Mouse (Mus musculus) heart, embryonic 11.5 days (tissue): ENCODE measurements around the gene Mroh3. TPM values are rescaled to one million over a fixed set of nuclear protein-coding genes. Genes with fewer than 3 reads are reported as not detected.
A peak's percentile ranks its signal among the peaks of the same experiment; 100 is the strongest.

Experiments used
- ATAC-seq: fragments of 200-750 bp; cut with Nextera tagmentation; replicated peaks from 2 replicates; pipeline ENCODE4 v1.8.0; 2017; ENCODE audit warnings: moderate library complexity; ENCODE audit not compliant: insufficient number of reproducible peaks, low FRiP score, low TSS enrichment
- H3K27ac ChIP-seq: fragments of 300-500 bp; sonication (generic); 2 replicates; pipeline ENCODE4 v1.5.1; 2014; ENCODE audit warnings: mild to moderate bottlenecking, low read depth, low read length
- H3K27me3 ChIP-seq: fragments of 300-500 bp; sonication (generic); 2 replicates; pipeline ENCODE4 v1.6.1; 2014; ENCODE audit warnings: mild to moderate bottlenecking, low read length, mixed read lengths; ENCODE audit not compliant: control insufficient read depth, insufficient read depth
- H3K36me3 ChIP-seq: fragments of 300-500 bp; sonication (generic); 2 replicates; pipeline ENCODE4 v1.6.1; 2014; ENCODE audit warnings: mild to moderate bottlenecking, low read length, moderate library complexity, mixed read lengths; ENCODE audit not compliant: control insufficient read depth, insufficient read depth
- H3K4me1 ChIP-seq: fragments of 300-500 bp; sonication (generic); 2 replicates; pipeline ENCODE4 v1.6.1; 2014; ENCODE audit warnings: low read length; ENCODE audit not compliant: control insufficient read depth, insufficient read depth
- H3K4me2 ChIP-seq: fragments of 300-500 bp; sonication (generic); 2 replicates; pipeline ENCODE4 v1.6.1; 2014; ENCODE audit warnings: mild to moderate bottlenecking, moderate library complexity
- H3K4me3 ChIP-seq: fragments of 300-500 bp; sonication (generic); 2 replicates; pipeline ENCODE4 v1.5.1; 2014; ENCODE audit warnings: low read depth, low read length
- H3K9ac ChIP-seq: fragments of 300-500 bp; sonication (generic); 2 replicates; pipeline ENCODE4 v1.6.1; 2014; ENCODE audit warnings: mild to moderate bottlenecking, low read depth, low read length, moderate library complexity
- H3K9me3 ChIP-seq: fragments of 300-500 bp; sonication (generic); replicated peaks from 2 replicates; pipeline ENCODE4 v1.6.1; 2016; ENCODE audit warnings: low read length; ENCODE audit not compliant: control insufficient read depth
- WGBS: fragments of 180-500 bp; shearing (Covaris S2); extraction: QIAGEN DNeasy Blood & Tissue Kit; methylation state at CpG from one replicate; pipeline ENCODE4 v1.1.7; 2014; ENCODE audit not compliant: insufficient replicate concordance; 5-methylcytosine and 5-hydroxymethylcytosine counted together
- polyA plus RNA-seq: library from polyadenylated mRNA; unstranded; fragments of >200 nt; fragmentation: Nextera tagmentation; extraction: Ambion mirVana; gene quantifications from 2 replicates; pipeline ENCODE4 v1.2.1, GENCODE M21; 2014

Gene Mroh3
- not detected in 2 replicates for polyA plus RNA-seq

DNA sequence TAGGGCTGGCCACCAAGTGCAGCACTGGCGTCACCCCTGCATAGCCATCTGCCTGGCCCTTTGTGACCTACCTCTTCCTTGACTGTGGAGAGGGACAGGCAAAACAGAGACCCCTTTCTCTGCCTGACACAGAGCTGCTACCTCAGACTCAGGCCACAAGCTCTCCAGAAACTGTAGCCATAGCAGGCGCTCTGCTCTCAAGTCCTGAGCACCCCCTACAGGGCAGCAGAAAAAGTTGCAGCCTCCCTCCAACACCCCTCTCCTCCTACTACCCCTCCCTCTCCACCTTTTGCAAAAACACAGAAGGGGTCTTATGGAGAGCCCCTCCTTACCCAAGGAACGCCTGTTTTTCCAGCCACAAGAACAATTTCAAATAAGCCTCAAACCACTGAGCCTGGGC, at the start of gene Mroh3:
Gene Mroh3, minus strand, starts transcription at position 26 of the 400 bp plus-strand sequence.
- H3K36me3 ChIP-seq = no peaks in the 10 kb centered on the region
- H3K27me3 ChIP-seq = no peaks in the 10 kb centered on the region
- WGBS = 32% methylated on average over 3 of the region's 3 CpGs
- ATAC-seq = no peak
- H3K4me2 ChIP-seq = no peak within 1 kb of the TSS
- H3K9ac ChIP-seq = no peak within 1 kb of the TSS
- H3K9me3 ChIP-seq = no peaks in the 10 kb centered on the region
- H3K27ac ChIP-seq = no peak within 1 kb of the TSS
- H3K4me1 ChIP-seq = no peaks in the 10 kb centered on the region
- no peak within 1 kb of the TSS for H3K4me3 ChIP-seq

DNA sequence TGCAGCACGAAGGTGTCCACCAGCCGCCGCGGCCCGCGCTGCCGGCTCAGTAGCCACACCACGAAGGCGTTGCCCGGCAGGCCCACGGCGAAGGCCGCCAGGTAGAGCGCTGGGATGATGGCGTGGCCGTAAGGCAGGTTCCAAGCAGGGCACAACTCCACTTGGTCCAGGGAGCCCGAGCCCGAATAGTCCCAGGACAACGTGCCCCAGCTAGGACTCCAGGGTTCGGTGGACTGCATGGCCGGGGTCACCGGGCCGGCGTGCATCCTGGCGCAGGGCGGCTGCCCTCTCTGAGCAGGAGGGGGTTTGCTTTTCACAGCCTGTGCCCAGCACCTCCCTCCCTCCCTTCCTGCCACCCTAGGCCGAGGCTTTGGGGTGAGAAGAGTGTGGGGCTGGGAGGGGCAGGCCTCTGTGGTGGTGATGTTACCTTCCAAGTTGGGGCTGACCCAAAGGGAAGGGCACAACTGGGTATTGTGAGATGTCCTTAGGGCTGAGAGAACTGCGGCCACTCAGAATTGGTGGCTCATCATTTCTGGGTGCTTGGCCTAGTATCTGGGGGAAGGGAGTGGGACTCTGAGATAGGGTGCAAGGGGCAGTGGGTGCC, 48.1 kb upstream of the Mroh3 start, which contains the start of gene Gpr25:
Gene Gpr25, minus strand, starts transcription at position 239 of the 604 bp plus-strand sequence.
- WGBS = 7% methylated on average over 24 of the region's 28 CpGs

GRCm38 (mm10) chr1:136259893-136260634, 47.4 kb upstream of the Mroh3 start:
- Histone ChIP-seq H3K4me1 (peaks cover 11% of the 10 kb centered on the region), H3K9ac (peak overlapping the region; percentile 50), H3K9me3 (no peaks in the 10 kb centered on the region), H3K4me2 (peak overlapping the region; percentile 95), H3K36me3 (no peaks in the 10 kb centered on the region), H3K27ac (no peak overlapping the region), H3K27me3 (peaks cover 65% of the 10 kb centered on the region), H3K4me3 (peak overlapping the region; percentile 58)
- under 1% methylated on average over 79 of the region's 95 CpGs for WGBS
- ATAC-seq = peak; percentile 44; the same call in 1 of the 2 replicates

More for the DNA sequence above, 48.1 kb upstream of the Mroh3 start, which contains the start of gene Gpr25:
- no peaks in the 10 kb centered on the region for H3K9me3 ChIP-seq
- H3K36me3 ChIP-seq = no peaks in the 10 kb centered on the region
- peak within 1 kb of the TSS; percentile 50 for H3K9ac ChIP-seq
- no peak within 1 kb of the TSS for H3K27ac ChIP-seq
- peak within 1 kb of the TSS; percentile 95 for H3K4me2 ChIP-seq
- 0 out of 2 replicates have a peak, but pooled peaks have one; percentile 23 for ATAC-seq
- H3K27me3 ChIP-seq = peaks cover 65% of the 10 kb centered on the region
- H3K4me3 ChIP-seq = peak within 1 kb of the TSS; percentile 58
- peaks cover 11% of the 10 kb centered on the region for H3K4me1 ChIP-seq

- Histone ChIP-seq H3K27ac (no peak overlapping the region), H3K4me3 (peak overlapping the region; percentile 58), H3K4me2 (peak overlapping the region; percentile 95), H3K36me3 (no peaks in the 10 kb centered on the region), H3K4me1 (peaks cover 11% of the 10 kb centered on the region), H3K27me3 (peaks cover 65% of the 10 kb centered on the region), H3K9me3 (no peaks in the 10 kb centered on the region), H3K9ac (no peak overlapping the region)
- no peak for ATAC-seq
- WGBS = 2% methylated on average over 16 of the region's 16 CpGs
These were observed 46.9 kb upstream of the Mroh3 start for GRCm38 (mm10) chr1:136259543-136259892.

DNA sequence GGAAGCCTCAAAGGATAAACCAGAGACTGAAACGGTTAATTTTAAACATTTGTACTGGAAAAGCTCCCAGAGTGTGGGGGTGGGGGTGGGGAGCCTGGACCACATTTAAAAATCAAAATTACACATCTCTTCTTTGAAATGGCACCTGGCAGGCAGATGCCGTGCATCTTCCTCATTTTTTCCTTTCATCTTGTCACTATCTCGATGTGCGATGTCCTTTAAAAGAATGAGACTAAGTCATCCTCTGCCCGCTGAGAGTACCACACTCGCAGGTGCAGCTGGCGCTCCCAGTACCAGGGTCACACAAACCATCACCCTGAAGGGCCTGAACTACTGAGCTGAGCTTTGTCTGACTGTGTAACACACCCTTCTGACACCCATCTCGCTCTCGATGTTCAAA, 45.9 kb upstream of the Mroh3 start:
- no peak for ATAC-seq
- H3K27me3 ChIP-seq = peaks cover 61% of the 10 kb centered on the region

DNA sequence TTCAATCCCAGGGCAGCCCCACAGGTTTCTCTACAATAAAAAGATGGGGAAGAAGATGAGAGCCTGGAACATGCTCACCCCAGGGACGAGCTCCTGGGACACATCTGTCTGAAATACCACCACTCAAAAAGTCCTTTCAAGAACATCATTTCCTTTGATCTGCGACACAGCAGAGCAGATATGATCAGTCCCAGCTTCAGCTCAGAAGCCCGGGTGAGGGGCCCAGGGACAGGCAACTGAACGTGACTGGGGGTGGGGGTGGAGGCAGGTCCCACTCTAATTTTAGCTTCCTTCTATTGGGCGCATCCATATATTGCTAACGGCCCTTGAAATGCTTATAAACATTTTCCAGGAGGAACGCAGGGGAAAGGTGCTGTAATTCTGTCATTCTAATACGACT, 43.0 kb upstream of the Mroh3 start:
- Histone ChIP-seq H3K27me3 (peaks cover 37% of the 10 kb centered on the region), H3K36me3 (no peaks in the 10 kb centered on the region), H3K4me3 (no peak overlapping the region), H3K9ac (no peak overlapping the region), H3K9me3 (no peaks in the 10 kb centered on the region), H3K4me2 (peak overlapping the region; percentile 20; the same call in 1 of the 2 replicates), H3K4me1 (peaks cover 9% of the 10 kb centered on the region), H3K27ac (no peak overlapping the region)
- ATAC-seq = no peak
- 36% methylated on average over 8 of the region's 8 CpGs for WGBS

More for the DNA sequence above, 45.9 kb upstream of the Mroh3 start:
- 76% methylated on average over 9 of the region's 9 CpGs for WGBS
- Histone ChIP-seq H3K4me1 (peaks cover 11% of the 10 kb centered on the region), H3K4me2 (no peak overlapping the region), H3K36me3 (no peaks in the 10 kb centered on the region), H3K27ac (no peak overlapping the region), H3K9me3 (no peaks in the 10 kb centered on the region), H3K4me3 (no peak overlapping the region), H3K9ac (no peak overlapping the region)

GRCm38 (mm10) chr1:136255174-136255573, 42.5 kb upstream of the Mroh3 start:
- no peak for ATAC-seq
- WGBS = 27% methylated on average over 6 of the region's 6 CpGs

GRCm38 (mm10) chr1:136254503-136255065, 42.0 kb upstream of the Mroh3 start:
- Histone ChIP-seq H3K9ac (no peak overlapping the region), H3K4me2 (no peak overlapping the region), H3K27ac (no peak overlapping the region), H3K36me3 (no peaks in the 10 kb centered on the region), H3K27me3 (peaks cover 26% of the 10 kb centered on the region), H3K4me1 (no peaks in the 10 kb centered on the region), H3K4me3 (no peak overlapping the region), H3K9me3 (no peaks in the 10 kb centered on the region)
- no peak for ATAC-seq
- WGBS = 80% methylated on average over 10 of the region's 10 CpGs

More at GRCm38 (mm10) chr1:136255174-136255573, 42.5 kb upstream of the Mroh3 start:
- Histone ChIP-seq H3K27me3 (peaks cover 32% of the 10 kb centered on the region), H3K4me2 (no peak overlapping the region), H3K4me3 (no peak overlapping the region), H3K27ac (no peak overlapping the region), H3K4me1 (peaks cover 6% of the 10 kb centered on the region; the same call in 1 of the 2 replicates), H3K9ac (no peak overlapping the region), H3K9me3 (no peaks in the 10 kb centered on the region), H3K36me3 (no peaks in the 10 kb centered on the region)
